In genomic region chr14:62042305-62043116, GRCm38 (mm10) we compare ENCODE assay signal across 9 mouse cellular contexts.
DNase-seq lines count a peak whose midpoint lies in the region; ATAC-seq lines count a peak whose summit lies in the region.
"Had no signal": no experiment of that assay in that cellular context is flagged by ENCODE, and none has a peak within 500 bp of the region (broad histone marks: within the 10 kb centered on the region; RNA-seq: fewer than 3 reads in every experiment).

No protein-coding gene starts in this region.

- 71% methylated on average over 11 of the region's 11 CpGs for WGBS in hindbrain, embryonic 10.5 days
- 50% methylated on average over 11 of the region's 11 CpGs for WGBS in midbrain, embryonic 15.5 days

- peak; percentile 55 to 86 for DNase-seq in heart, adult 18-20 months
- DNase-seq in heart, adult 11 months: no peak
- peak; percentile 69 to 70 for DNase-seq in adrenal gland, adult 18-20 months (ENCODE audit: low spot score in 2 of 2)
- peak; percentile 67 for DNase-seq in embryo, embryonic 11 days
- peak; percentile 48 for DNase-seq in hindbrain, embryonic 10.5 days (ENCODE audit: low spot score)
- peak; percentile 59 to 74 for DNase-seq in left cerebral cortex, adult 18-20 months (ENCODE audit: low spot score in 2 of 2)
- peak; percentile 24 to 69 for DNase-seq in spleen, postnatal 10 days (ENCODE audit: low spot score in 2 of 2)
- DNase-seq: liver, embryonic 13.5 days had no signal

- H3K27me3 ChIP-seq in hindbrain, embryonic 10.5 days (ENCODE audit: insufficient read depth, poor library complexity, severe bottlenecking): no peaks in the 10 kb centered on the region
- no peaks in the 10 kb centered on the region for H3K27me3 ChIP-seq in midbrain, embryonic 15.5 days (replicated peaks)
- H3K27me3 ChIP-seq: liver, embryonic 13.5 days had no signal

- H3K27ac ChIP-seq in hindbrain, embryonic 10.5 days: no peak overlapping the region
- H3K27ac ChIP-seq in midbrain, embryonic 15.5 days: no peak overlapping the region
- H3K27ac ChIP-seq: liver, embryonic 13.5 days had no signal

- peaks cover 5% of the 10 kb centered on the region; the same call in 1 of the 2 replicates for H3K9me3 ChIP-seq in hindbrain, embryonic 10.5 days
- H3K9me3 ChIP-seq in midbrain, embryonic 15.5 days: no peaks in the 10 kb centered on the region
- H3K9me3 ChIP-seq: liver, embryonic 13.5 days had no signal

- H3K4me2 ChIP-seq in midbrain, embryonic 15.5 days: no peak overlapping the region
- H3K4me2 ChIP-seq: liver, embryonic 13.5 days had no signal

- no peaks in the 10 kb centered on the region for H3K36me3 ChIP-seq in hindbrain, embryonic 10.5 days
- H3K36me3 ChIP-seq in midbrain, embryonic 15.5 days (replicated peaks): no peaks in the 10 kb centered on the region
- H3K36me3 ChIP-seq: liver, embryonic 13.5 days had no signal

- H3K4me3 ChIP-seq in hindbrain, embryonic 10.5 days: no peak overlapping the region
- no peak overlapping the region for H3K4me3 ChIP-seq in midbrain, embryonic 15.5 days
- H3K4me3 ChIP-seq: liver, embryonic 13.5 days had no signal

- H3K4me1 ChIP-seq in hindbrain, embryonic 10.5 days (replicated peaks): no peaks in the 10 kb centered on the region
- no peaks in the 10 kb centered on the region for H3K4me1 ChIP-seq in midbrain, embryonic 15.5 days
- H3K4me1 ChIP-seq: liver, embryonic 13.5 days had no signal

- no peak overlapping the region for H3K9ac ChIP-seq in midbrain, embryonic 15.5 days
- H3K9ac ChIP-seq: liver, embryonic 13.5 days had no signal

- ATAC-seq in midbrain, embryonic 15.5 days (replicated peaks): peak; percentile 75; the same call in 1 of the 2 replicates
